Mouse (Mus musculus) neural tube, embryonic 14.5 days (tissue): Measurements from ENCODE around the gene Emsy. TPM values are rescaled to one million over a fixed set of nuclear protein-coding genes. Genes with fewer than 3 reads are reported as not detected.

Experiments
- ATAC-seq: fragments of 200-750 bp; cut with Nextera tagmentation; 2 replicates; pipeline ENCODE4 v1.8.0; 2017; ENCODE audit warnings: low read depth, mild to moderate bottlenecking, moderate TSS enrichment, moderate library complexity
- H3K27ac ChIP-seq: fragments of 300-500 bp; sonication (generic); 2 replicates; pipeline ENCODE4 v1.5.1; 2014; ENCODE audit warnings: low read depth, mild to moderate bottlenecking, control low read depth, low read length, moderate library complexity, mixed read lengths
- H3K27me3 ChIP-seq: fragments of 300-500 bp; sonication (generic); 2 replicates; pipeline ENCODE4 v1.6.1; 2014; ENCODE audit warnings: low read length; ENCODE audit not compliant: control insufficient read depth, insufficient read depth
- H3K36me3 ChIP-seq: fragments of 300-500 bp; sonication (generic); 2 replicates; pipeline ENCODE4 v1.6.1; 2014; ENCODE audit warnings: low read length, mixed read lengths; ENCODE audit not compliant: control insufficient read depth, insufficient read depth
- H3K4me1 ChIP-seq: fragments of 300-500 bp; sonication (generic); 2 replicates; pipeline ENCODE4 v1.6.1; 2014; ENCODE audit warnings: low read length; ENCODE audit not compliant: control insufficient read depth, insufficient read depth
- H3K4me2 ChIP-seq: fragments of 300-500 bp; sonication (generic); 2 replicates; pipeline ENCODE4 v1.6.1; 2014; ENCODE audit warnings: mild to moderate bottlenecking, low read depth, low read length, control low read depth
- H3K4me3 ChIP-seq: fragments of 300-500 bp; sonication (generic); 2 replicates; pipeline ENCODE4 v1.5.1; 2014; ENCODE audit warnings: low read depth, low read length, control low read depth, mixed read lengths
- H3K9ac ChIP-seq: fragments of 300-500 bp; sonication (generic); replicated peaks from 2 replicates; pipeline ENCODE4 v1.6.1; 2014; ENCODE audit warnings: low read depth, mild to moderate bottlenecking, control low read depth, low read length, mixed read lengths
- H3K9me3 ChIP-seq: fragments of 300-500 bp; sonication (generic); 2 replicates; pipeline ENCODE4 v1.6.1; 2016; ENCODE audit warnings: low read length; ENCODE audit not compliant: control insufficient read depth
- WGBS: fragments of 180-500 bp; shearing (Covaris S2); extraction: QIAGEN DNeasy Blood & Tissue Kit; methylation state at CpG from one replicate; pipeline ENCODE4 v1.1.7; 2014; 5-methylcytosine and 5-hydroxymethylcytosine counted together
- polyA plus RNA-seq: library from polyadenylated mRNA; unstranded; fragments of >200 nt; fragmentation: Nextera tagmentation; extraction: Ambion mirVana; gene quantifications from 2 replicates; pipeline ENCODE4 v1.2.1, GENCODE M21; 2014

The Emsy gene
- polyA plus RNA-seq, 1 experiment from 2014 or later, result 50.5 TPM

DNA sequence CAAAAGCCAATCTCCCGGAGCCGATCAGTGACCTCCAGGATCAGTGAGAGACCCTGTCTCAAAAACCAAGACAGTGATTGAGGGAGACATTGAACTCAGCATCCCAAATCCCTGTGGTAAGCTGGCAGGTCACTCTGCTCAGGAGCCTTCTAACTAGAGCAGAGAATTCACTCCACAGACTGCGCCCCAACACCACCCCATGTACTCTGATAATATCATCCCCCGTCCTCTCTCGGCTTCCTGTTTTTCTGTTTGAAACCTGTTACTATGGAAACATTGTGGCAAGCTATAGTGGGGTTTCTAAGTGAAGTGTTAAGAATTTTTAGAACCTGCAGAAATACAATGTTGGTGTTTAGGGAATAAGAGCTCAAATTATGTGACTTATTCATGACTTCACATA is 37.5 kb upstream of the Emsy start:
- Histone ChIP-seq H3K9me3 (no peaks in the 10 kb centered on the region), H3K4me1 (no peaks in the 10 kb centered on the region), H3K27me3 (no peaks in the 10 kb centered on the region), H3K4me3 (no peak overlapping the region), H3K36me3 (no peaks in the 10 kb centered on the region), H3K4me2 (no peak overlapping the region), H3K27ac (no peak overlapping the region), H3K9ac (no peak overlapping the region)
- 77% methylated on average over 5 of the region's 5 CpGs for WGBS
- no peak for ATAC-seq

DNA sequence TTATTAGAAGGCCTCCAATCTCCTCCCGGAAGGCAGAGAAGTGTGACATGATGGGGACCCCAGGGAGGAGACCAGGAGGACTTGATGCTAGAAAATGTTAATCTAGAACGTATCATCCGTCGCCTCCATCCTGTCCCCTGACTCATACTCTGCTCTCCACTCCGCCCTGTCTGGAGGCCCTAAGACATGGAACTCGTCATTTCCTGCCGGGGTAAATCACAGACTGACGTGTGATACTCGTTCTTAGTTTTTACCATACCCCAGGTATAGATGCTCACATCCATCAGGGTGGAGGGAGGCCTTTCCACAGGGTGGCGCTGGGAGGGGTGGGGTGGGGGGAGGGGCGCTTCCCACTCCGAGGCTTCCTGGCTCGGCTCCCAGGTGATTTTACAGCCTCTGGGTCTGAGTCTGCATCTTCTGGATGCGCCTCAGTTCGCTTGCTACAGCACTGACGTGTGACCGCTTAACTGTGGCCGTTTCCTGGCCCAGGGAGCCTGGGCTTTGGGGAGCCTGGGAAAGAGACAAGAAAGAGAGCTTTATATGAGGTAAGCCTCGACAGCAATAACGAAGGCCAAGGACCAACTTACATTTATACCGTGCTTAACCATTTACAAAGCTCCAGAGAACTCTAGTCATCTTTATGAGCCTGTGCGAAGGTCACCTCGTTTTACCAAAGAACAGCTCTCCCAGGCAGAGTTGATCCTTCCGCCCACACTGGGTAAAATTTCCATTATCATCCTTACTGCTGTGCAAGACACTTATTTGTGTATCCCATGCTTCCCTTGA is 36.4 kb upstream of the Emsy start:
- ATAC-seq, result no peak
- Histone ChIP-seq H3K4me1 (no peaks in the 10 kb centered on the region), H3K4me2 (no peak overlapping the region), H3K27me3 (no peaks in the 10 kb centered on the region), H3K36me3 (no peaks in the 10 kb centered on the region), H3K4me3 (no peak overlapping the region), H3K27ac (no peak overlapping the region), H3K9me3 (no peaks in the 10 kb centered on the region), H3K9ac (no peak overlapping the region)
- WGBS, result 39% methylated on average over 24 of the region's 24 CpGs

- H3K9ac ChIP-seq, result no peak overlapping the region
- H3K4me3 ChIP-seq, result no peak overlapping the region
- H3K27me3 ChIP-seq, result no peaks in the 10 kb centered on the region
- no peak overlapping the region for H3K4me2 ChIP-seq
- H3K9me3 ChIP-seq, result no peaks in the 10 kb centered on the region
- no peaks in the 10 kb centered on the region for H3K4me1 ChIP-seq
- no peaks in the 10 kb centered on the region for H3K36me3 ChIP-seq
- ATAC-seq, result no peak
- 37% methylated on average over 3 of the region's 3 CpGs for WGBS
- H3K27ac ChIP-seq, result no peak overlapping the region
Observed at GRCm38 (mm10) chr7:98690831-98691230, 34.2 kb upstream of the Emsy start.

DNA sequence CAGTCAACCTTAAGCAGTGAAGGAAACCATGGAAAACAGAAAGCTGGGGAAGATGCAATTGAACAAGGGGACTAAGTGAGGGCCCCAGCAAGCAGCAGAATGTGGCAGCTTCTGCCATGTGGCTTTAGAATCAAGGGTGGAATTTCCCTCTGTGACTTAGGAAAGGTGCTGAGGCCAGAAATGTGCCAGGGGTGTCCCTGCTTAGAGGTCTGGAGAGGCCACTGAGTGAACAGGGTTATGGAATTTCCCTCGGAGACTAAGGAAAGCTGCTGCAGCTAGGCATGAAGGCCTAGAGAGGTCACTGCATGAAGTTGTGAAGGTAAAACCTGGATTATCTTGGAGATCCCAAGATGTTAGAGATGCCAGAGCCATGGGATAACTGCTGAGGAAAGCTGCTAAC is 33.5 kb upstream of the Emsy start:
- Histone ChIP-seq H3K27me3 (no peaks in the 10 kb centered on the region), H3K4me3 (no peak overlapping the region), H3K36me3 (no peaks in the 10 kb centered on the region), H3K9me3 (no peaks in the 10 kb centered on the region), H3K9ac (no peak overlapping the region), H3K27ac (no peak overlapping the region), H3K4me2 (no peak overlapping the region), H3K4me1 (no peaks in the 10 kb centered on the region)
- ATAC-seq, result no peak
- WGBS, result 96% methylated on average over 1 of the region's 1 CpGs

DNA sequence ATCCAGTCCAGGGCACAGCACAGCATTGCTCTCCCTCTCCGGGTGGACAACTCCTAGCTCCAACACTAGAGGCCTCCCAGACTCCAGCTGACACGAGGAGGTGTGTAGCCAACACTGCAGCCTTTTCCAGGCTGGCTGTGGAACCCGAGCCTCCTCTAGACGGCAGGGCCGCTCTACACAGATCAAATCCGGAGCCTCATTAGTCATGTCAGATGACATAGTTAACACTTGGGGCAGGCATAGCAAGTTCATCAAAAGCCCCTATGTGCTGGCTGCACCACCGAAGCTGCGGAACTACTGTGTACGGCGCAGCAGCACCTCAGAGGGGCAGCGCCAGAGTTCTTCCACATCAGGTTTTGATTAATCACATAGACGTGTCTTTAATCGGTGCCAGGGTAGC is 29.3 kb upstream of the Emsy start:
- H3K4me3 ChIP-seq, result no peak overlapping the region
- no peaks in the 10 kb centered on the region for H3K27me3 ChIP-seq
- H3K9ac ChIP-seq, result no peak overlapping the region
- ATAC-seq, result peak; percentile 66; the same call in 1 of the 2 replicates
- H3K4me2 ChIP-seq, result no peak overlapping the region
- H3K27ac ChIP-seq, result no peak overlapping the region
- no peaks in the 10 kb centered on the region for H3K36me3 ChIP-seq
- no peaks in the 10 kb centered on the region for H3K4me1 ChIP-seq
- 53% methylated on average over 13 of the region's 13 CpGs for WGBS
- H3K9me3 ChIP-seq, result no peaks in the 10 kb centered on the region

DNA sequence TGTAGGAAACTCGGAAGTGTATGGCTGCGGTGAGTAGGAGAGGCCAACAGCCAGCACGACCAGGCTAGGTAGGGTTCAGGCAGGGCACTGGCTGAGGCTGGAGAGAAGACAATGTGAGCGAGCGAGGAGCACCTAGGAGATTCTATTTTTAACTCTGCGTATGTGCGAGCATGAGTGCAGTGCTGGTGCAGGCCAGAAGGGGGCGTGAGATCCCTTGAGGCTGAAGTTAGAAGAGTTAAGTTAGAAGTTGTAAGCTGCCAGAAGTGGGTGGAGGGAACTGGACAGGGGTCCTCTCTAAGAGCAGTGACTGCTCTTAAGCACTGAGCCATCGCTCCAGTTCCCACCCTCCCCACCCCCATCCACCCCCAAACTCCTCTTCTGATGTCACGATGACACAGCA is 26.2 kb upstream of the Emsy start:
- ATAC-seq, result no peak
- Histone ChIP-seq H3K36me3 (no peaks in the 10 kb centered on the region), H3K27ac (no peak overlapping the region), H3K9ac (no peak overlapping the region), H3K27me3 (no peaks in the 10 kb centered on the region), H3K4me2 (no peak overlapping the region), H3K4me1 (0 out of 2 replicates have a peak, but pooled peaks cover 4% of the 10 kb centered on the region), H3K4me3 (no peak overlapping the region), H3K9me3 (no peaks in the 10 kb centered on the region)
- 93% methylated on average over 10 of the region's 10 CpGs for WGBS

GRCm38 (mm10) chr7:98680691-98681090 is 24.1 kb upstream of the Emsy start:
- no peaks in the 10 kb centered on the region for H3K9me3 ChIP-seq
- H3K27ac ChIP-seq, result no peak overlapping the region
- WGBS, result 63% methylated on average over 2 of the region's 2 CpGs

DNA sequence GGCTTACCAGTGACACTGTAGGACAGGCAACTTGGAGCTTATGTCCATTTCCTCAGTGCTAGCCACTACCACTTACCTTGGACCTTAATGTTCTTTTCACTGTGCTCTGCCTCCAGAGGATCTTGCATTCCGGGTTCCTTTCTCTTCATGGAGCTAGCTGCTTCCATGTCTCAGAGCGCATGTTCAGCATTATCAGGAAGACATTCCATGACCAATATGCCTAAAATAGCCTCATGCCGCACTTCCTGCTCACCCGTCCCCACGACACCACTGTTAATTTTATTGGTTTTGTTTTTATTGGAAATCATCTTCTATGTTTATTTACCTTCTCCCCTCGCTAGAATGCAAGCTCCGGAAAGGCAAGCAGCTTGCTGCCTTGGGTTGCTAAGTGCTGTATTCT is 21.9 kb upstream of the Emsy start:
- Histone ChIP-seq H3K4me2 (no peak overlapping the region; the same call in 1 of the 2 replicates), H3K36me3 (no peaks in the 10 kb centered on the region), H3K27ac (no peak overlapping the region), H3K4me3 (no peak overlapping the region), H3K4me1 (0 out of 2 replicates have a peak, but pooled peaks cover 4% of the 10 kb centered on the region), H3K9ac (no peak overlapping the region), H3K9me3 (no peaks in the 10 kb centered on the region), H3K27me3 (no peaks in the 10 kb centered on the region)
- ATAC-seq, result no peak
- 68% methylated on average over 7 of the region's 7 CpGs for WGBS

More at GRCm38 (mm10) chr7:98680691-98681090, 24.1 kb upstream of the Emsy start:
- Histone ChIP-seq H3K4me2 (no peak overlapping the region), H3K36me3 (no peaks in the 10 kb centered on the region), H3K9ac (no peak overlapping the region), H3K4me1 (0 out of 2 replicates have a peak, but pooled peaks cover 4% of the 10 kb centered on the region), H3K27me3 (no peaks in the 10 kb centered on the region), H3K4me3 (no peak overlapping the region)
- no peak for ATAC-seq

DNA sequence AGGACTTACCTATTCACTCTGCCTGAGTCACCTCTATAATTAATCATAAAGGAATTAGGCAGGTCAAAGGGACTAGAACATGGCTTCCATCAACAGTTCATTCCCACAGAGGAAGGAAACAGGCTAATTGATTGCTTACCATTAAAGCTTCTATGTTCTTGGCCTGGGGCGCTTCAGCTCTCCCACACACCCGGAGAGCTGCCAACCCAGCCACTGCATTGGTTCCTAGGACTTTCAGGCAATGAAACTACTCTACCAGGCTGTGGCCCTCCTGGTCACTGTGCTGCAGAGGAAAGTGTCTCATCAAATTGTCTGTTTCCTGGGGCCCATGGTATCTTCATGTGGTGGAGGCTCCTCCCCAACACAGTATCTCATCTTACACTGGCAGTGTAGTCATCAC is 20.9 kb upstream of the Emsy start:
- Histone ChIP-seq H3K27me3 (no peaks in the 10 kb centered on the region), H3K4me3 (no peak overlapping the region), H3K4me1 (0 out of 2 replicates have a peak, but pooled peaks cover 4% of the 10 kb centered on the region), H3K9ac (no peak overlapping the region), H3K9me3 (no peaks in the 10 kb centered on the region), H3K4me2 (no peak overlapping the region), H3K27ac (no peak overlapping the region), H3K36me3 (no peaks in the 10 kb centered on the region)
- ATAC-seq, result no peak
- WGBS, result 91% methylated on average over 2 of the region's 2 CpGs
